Mouse (Mus musculus): Measurements from ENCODE around the gene Wdr5b.

DNA sequence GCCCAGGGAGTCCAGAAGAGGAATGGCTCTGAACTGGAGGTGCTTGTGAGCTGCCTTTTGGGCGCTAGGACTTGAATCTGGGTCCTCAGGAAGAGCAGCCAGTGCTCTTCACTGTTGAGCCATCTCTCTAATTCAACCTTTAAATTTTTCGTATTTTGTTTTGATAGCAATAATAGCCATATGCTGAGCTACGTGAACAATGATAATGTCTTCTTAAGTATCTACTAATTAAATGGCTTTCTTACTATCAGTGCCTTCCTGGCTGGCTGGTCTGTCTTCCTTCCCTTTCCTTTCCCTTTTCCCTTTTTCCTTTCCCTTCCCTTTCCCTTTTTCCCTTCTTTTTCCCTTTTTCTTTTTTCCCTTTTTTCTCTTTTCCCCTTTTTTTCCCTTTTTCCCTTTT is 32.6 kb upstream of the Wdr5b start:
- TF ChIP-seq CTCF (IDR thresholded peaks at IDR 0.05; ENCODE audit: low read depth) (no peak), EP300 (optimal IDR thresholded peaks at IDR 0.05) (no peak)
